Mouse (Mus musculus) heart, postnatal 0 days (tissue): ENCODE results near the gene Slc25a12. TPM values are rescaled to one million over a fixed set of nuclear protein-coding genes. Genes with fewer than 3 reads are reported as not detected.
"Not testable (repeated sequence)": the region's sequence is repeated elsewhere in the genome, so short reads cannot be mapped to it uniquely, and the experiment has no call there.

ENCODE experiments used
- ATAC-seq: fragments of 200-750 bp; cut with Nextera tagmentation; 2 replicates; pipeline ENCODE4 v1.8.0; 2017; ENCODE audit warnings: low read depth, moderate number of reproducible peaks, moderate library complexity; ENCODE audit not compliant: insufficient read depth
- DNase-seq: peaks from one replicate; pipeline ENCODE4 v3.0.0-alpha.2; 2016; ENCODE audit warnings: low spot score
- H3K27ac ChIP-seq: fragments of 300-500 bp; sonication (generic); 2 replicates; pipeline ENCODE4 v1.5.1; 2014; ENCODE audit warnings: low read depth, mild to moderate bottlenecking
- H3K27me3 ChIP-seq: fragments of 300-500 bp; sonication (generic); 2 replicates; pipeline ENCODE4 v1.6.1; 2014; ENCODE audit warnings: low read length, mixed read lengths; ENCODE audit not compliant: control insufficient read depth, insufficient read depth
- H3K36me3 ChIP-seq: fragments of 300-500 bp; sonication (generic); replicated peaks from 2 replicates; pipeline ENCODE4 v1.6.1; 2014; ENCODE audit warnings: low read length, mixed read lengths; ENCODE audit not compliant: control insufficient read depth, insufficient read depth
- H3K4me1 ChIP-seq: fragments of 300-500 bp; sonication (generic); 2 replicates; pipeline ENCODE4 v1.6.1; 2014; ENCODE audit warnings: antibody characterized with exemption; ENCODE audit not compliant: control insufficient read depth, insufficient read depth
- H3K4me2 ChIP-seq: fragments of 300-500 bp; sonication (generic); 2 replicates; pipeline ENCODE4 v1.6.1; 2014; ENCODE audit warnings: low read depth, mild to moderate bottlenecking, low read length, moderate library complexity
- H3K4me3 ChIP-seq: fragments of 300-500 bp; sonication (generic); 2 replicates; pipeline ENCODE4 v1.5.1; 2014; ENCODE audit warnings: low read depth, low read length
- H3K9ac ChIP-seq: fragments of 300-500 bp; sonication (generic); replicated peaks from 2 replicates; pipeline ENCODE4 v1.6.1; 2014; ENCODE audit warnings: low read depth, low read length, mixed read lengths
- H3K9me3 ChIP-seq: fragments of 300-500 bp; sonication (generic); replicated peaks from 2 replicates; pipeline ENCODE4 v1.6.1; 2016; ENCODE audit warnings: low read length; ENCODE audit not compliant: control insufficient read depth
- CTCF ChIP-seq: IDR thresholded peaks from 2 replicates; pipeline ENCODE4 v1.5.1; 2016; ENCODE audit warnings: antibody characterized with exemption, control low read depth, low read depth
- EP300 ChIP-seq: IDR thresholded peaks from 2 replicates; pipeline ENCODE4 v1.6.1; 2016; ENCODE audit warnings: antibody characterized with exemption, low read depth
- WGBS: fragments of 180-500 bp; shearing (Covaris S2); extraction: QIAGEN DNeasy Blood & Tissue Kit; methylation state at CpG from one replicate; pipeline ENCODE4 v1.1.7; 2014; 5-methylcytosine and 5-hydroxymethylcytosine counted together
- polyA plus RNA-seq: library from polyadenylated mRNA; unstranded; fragments of >200 nt; fragmentation: Nextera tagmentation; extraction: Ambion mirVana; gene quantifications from 2 replicates; pipeline ENCODE4 v1.2.1, GENCODE M21; 2015
- total RNA-seq: library from RNA; depleted of rRNA; stranded (reverse); fragments of >200 nt; gene quantifications from 2 replicates; pipeline ENCODE4 v1.2.3, GENCODE M21; 2014; ENCODE audit warnings: low replicate concordance

Gene Slc25a12
- total and polyA plus RNA-seq, 2 experiments from 2014 or later: 155 to 159 TPM

- DNase-seq (no peak), ATAC-seq (no peak)
- no peak overlapping the region for H3K27ac ChIP-seq
- no peak overlapping the region for H3K4me3 ChIP-seq
- H3K9ac ChIP-seq: no peak overlapping the region
- no peaks in the 10 kb centered on the region for H3K27me3 ChIP-seq
- no peak overlapping the region for H3K4me2 ChIP-seq
- no peaks in the 10 kb centered on the region for H3K9me3 ChIP-seq
- no peaks in the 10 kb centered on the region for H3K36me3 ChIP-seq
- WGBS: 31% methylated on average over 11 of the region's 11 CpGs
- H3K4me1 ChIP-seq: peaks cover 4% of the 10 kb centered on the region; the same call in 1 of the 2 replicates
- no peak for TF ChIP-seq CTCF
- no peak for TF ChIP-seq EP300
Measured at GRCm38 (mm10) chr2:71383890-71384289, 16.3 kb upstream of the Slc25a12 start.

- no peaks in the 10 kb centered on the region for H3K9me3 ChIP-seq
- H3K36me3 ChIP-seq: no peaks in the 10 kb centered on the region
- no peaks in the 10 kb centered on the region for H3K4me1 ChIP-seq
- H3K4me2 ChIP-seq: no peak overlapping the region
- no peak overlapping the region for H3K9ac ChIP-seq
- H3K27ac ChIP-seq: no peak overlapping the region
- ATAC-seq (no peak), DNase-seq (no peak)
- H3K27me3 ChIP-seq: no peaks in the 10 kb centered on the region
- TF ChIP-seq CTCF (no peak), EP300 (no peak)
- no peak overlapping the region for H3K4me3 ChIP-seq
- WGBS: 67% methylated on average over 4 of the region's 4 CpGs
Measured at GRCm38 (mm10) chr2:71381962-71382361, 14.4 kb upstream of the Slc25a12 start.

GRCm38 (mm10) chr2:71377426-71377825 lies 9.9 kb upstream of the Slc25a12 start:
- no peak for ATAC-seq
- no peaks in the 10 kb centered on the region for H3K27me3 ChIP-seq
- H3K4me1 ChIP-seq: 0 out of 2 replicates have a peak, but pooled peaks cover 6% of the 10 kb centered on the region
- TF ChIP-seq EP300 (no peak), CTCF (no peak)
- H3K36me3 ChIP-seq: no peaks in the 10 kb centered on the region
- H3K4me2 ChIP-seq: no peak overlapping the region
- no peak overlapping the region for H3K27ac ChIP-seq
- no peaks in the 10 kb centered on the region for H3K9me3 ChIP-seq
- no peak overlapping the region for H3K4me3 ChIP-seq
- no peak overlapping the region for H3K9ac ChIP-seq
- no peak for DNase-seq
- WGBS: 80% methylated on average over 5 of the region's 5 CpGs

GRCm38 (mm10) chr2:71376433-71376906 lies 8.9 kb upstream of the Slc25a12 start:
- H3K27ac ChIP-seq: no peak overlapping the region
- 0 out of 2 replicates have a peak, but pooled peaks cover 6% of the 10 kb centered on the region for H3K4me1 ChIP-seq
- no peaks in the 10 kb centered on the region for H3K36me3 ChIP-seq
- peak overlapping the region; percentile 18; the same call in 1 of the 2 replicates for H3K4me3 ChIP-seq
- no peaks in the 10 kb centered on the region for H3K9me3 ChIP-seq
- peak overlapping the region; percentile 40 for H3K4me2 ChIP-seq
- no peak overlapping the region for H3K9ac ChIP-seq
- H3K27me3 ChIP-seq: no peaks in the 10 kb centered on the region
- WGBS: 21% methylated on average over 11 of the region's 11 CpGs
- peak; percentile 30; the same call in 1 of the 2 replicates for ATAC-seq
- TF ChIP-seq EP300 (no peak), CTCF (no peak)
- DNase-seq: no peak

GRCm38 (mm10) chr2:71374275-71375155 lies 7.0 kb upstream of the Slc25a12 start:
- TF ChIP-seq EP300: no peak
- no peak for TF ChIP-seq CTCF
- ATAC-seq (no peak), DNase-seq (no peak)
- Histone ChIP-seq H3K4me2 (peak overlapping the region; percentile 30), H3K9me3 (no peaks in the 10 kb centered on the region), H3K36me3 (no peaks in the 10 kb centered on the region), H3K4me3 (no peak overlapping the region), H3K4me1 (0 out of 2 replicates have a peak, but pooled peaks cover 6% of the 10 kb centered on the region), H3K9ac (0 out of 2 replicates have a peak overlapping the region, but pooled peaks have one; percentile 20), H3K27me3 (no peaks in the 10 kb centered on the region), H3K27ac (peak overlapping the region; percentile 52)
- 40% methylated on average over 8 of the region's 8 CpGs for WGBS

GRCm38 (mm10) chr2:71372261-71372660 lies 4.7 kb upstream of the Slc25a12 start:
- not testable (repeated sequence) for H3K27me3 ChIP-seq, H3K27ac ChIP-seq, H3K4me2 ChIP-seq, H3K9ac ChIP-seq, H3K36me3 ChIP-seq, DNase-seq, H3K4me3 ChIP-seq, H3K4me1 ChIP-seq, ATAC-seq, H3K9me3 ChIP-seq
- WGBS: 84% methylated on average over 4 of the region's 4 CpGs
